Mouse (Mus musculus) liver, adult 2 months (tissue): ENCODE results near the gene Ubash3b.

ENCODE experiments used
- CTCF ChIP-seq: fragments of 200-500 bp; IDR thresholded peaks from 2 replicates; pipeline ENCODE4 v1.5.1; 2011; ENCODE audit warnings: low read depth, low read length, control low read depth
- POLR2A ChIP-seq: fragments of 200-500 bp; IDR thresholded peaks from 2 replicates; pipeline ENCODE4 v1.6.1; 2011; ENCODE audit warnings: low read length, control low read depth; ENCODE audit not compliant: insufficient read depth; ENCODE audit errors: extremely low read depth

GRCm38 (mm10) chr9:41181803-41182202, 20.3 kb upstream of the Ubash3b start:
- TF ChIP-seq CTCF = no peak
- TF ChIP-seq POLR2A = no peak
